Mouse (Mus musculus) mouse embryonic stem cell (cell line): Measurements from ENCODE around the gene Cbx7.
"Not testable (repeated sequence)": the region's sequence is repeated elsewhere in the genome, so short reads cannot be mapped to it uniquely, and the experiment has no call there.

Source experiments
- in situ Hi-C, 2 experiments: fragments of 300-500 bp; cut with MboI; formaldehyde crosslinking; loops; 1 replicate in 1 of 2; 3 replicates in 1 of 2; pipeline ENCODE4 v1.14.3; 2019 to 2020; ENCODE audit warnings: low sequenced_read_pairs in 2 of 2, low pct_unique_long_range_greater_than_20kb in 1 of 2, mixed read lengths in 1 of 2; ENCODE audit not compliant: unreplicated experiment in 1 of 2

The Cbx7 gene

GRCm38 (mm10) chr15:79910812-79911211, 60.1 kb downstream of the Cbx7 start:
- in situ Hi-C loops, result loop anchor here in 1 of 2 experiments (5.0 kb wide), 1 partner anchor 79 kb away; the partner anchor contains the start of genes Cbx6 and Npcd

GRCm38 (mm10) chr15:79909006-79909405, 61.9 kb downstream of the Cbx7 start:
- in situ Hi-C loops, result not testable (repeated sequence)

- in situ Hi-C loops, result no loop called here
Measured at GRCm38 (mm10) chr15:79906855-79907254, 64.1 kb downstream of the Cbx7 start.

GRCm38 (mm10) chr15:79905211-79905610, 65.7 kb downstream of the Cbx7 start:
- in situ Hi-C loops, result no loop called here

- in situ Hi-C loops, result not testable (repeated sequence)
Measured at GRCm38 (mm10) chr15:79904678-79905077, 66.2 kb downstream of the Cbx7 start.

GRCm38 (mm10) chr15:79903963-79904362, 67.0 kb downstream of the Cbx7 start:
- in situ Hi-C loops, result no loop called here

GRCm38 (mm10) chr15:79903081-79903480, 67.8 kb downstream of the Cbx7 start:
- in situ Hi-C loops, result not testable (repeated sequence)

- in situ Hi-C loops, result no loop called here
Measured at GRCm38 (mm10) chr15:79901399-79901798, 69.5 kb downstream of the Cbx7 start.

- in situ Hi-C loops, result no loop called here
Measured at GRCm38 (mm10) chr15:79900751-79901150, 70.2 kb downstream of the Cbx7 start.

- in situ Hi-C loops, result no loop called here
Measured at GRCm38 (mm10) chr15:79899828-79900510, 71.0 kb downstream of the Cbx7 start.

GRCm38 (mm10) chr15:79898988-79899387, 71.9 kb downstream of the Cbx7 start:
- in situ Hi-C loops, result no loop called here

- in situ Hi-C loops, result no loop called here
Measured at GRCm38 (mm10) chr15:79896080-79896725, 74.7 kb downstream of the Cbx7 start.

GRCm38 (mm10) chr15:79895221-79896079, 75.5 kb downstream of the Cbx7 start:
- in situ Hi-C loops, result not testable (repeated sequence)

GRCm38 (mm10) chr15:79894343-79894742, 76.6 kb downstream of the Cbx7 start:
- in situ Hi-C loops, result no loop called here

GRCm38 (mm10) chr15:79893824-79894123, 77.1 kb downstream of the Cbx7 start:
- in situ Hi-C loops, result no loop called here

- in situ Hi-C loops, result no loop called here
Measured at GRCm38 (mm10) chr15:79892995-79893823, 77.7 kb downstream of the Cbx7 start.

GRCm38 (mm10) chr15:79892213-79892541, 78.7 kb downstream of the Cbx7 start:
- in situ Hi-C loops, result no loop called here

- in situ Hi-C loops, result no loop called here
Measured at GRCm38 (mm10) chr15:79891436-79892212, 79.3 kb downstream of the Cbx7 start, which contains the start of gene Apobec3. TSS of gene Apobec3 (plus strand) at chr15:79891659.
